Mouse (Mus musculus): ENCODE data around the gene Bid.
"Not testable (repeated sequence)": the region's sequence is repeated elsewhere in the genome, so short reads cannot be mapped to it uniquely, and the experiment has no call there.

GRCm38 (mm10) chr6:120850720-120851119 lies 65.9 kb downstream of the Bid start:
- not testable (repeated sequence) for TF ChIP-seq CTCF (conservative IDR thresholded peaks at IDR 0.05; ENCODE audit: insufficient read depth, insufficient read length, low read depth, low read length); POLR2A (IDR thresholded peaks at IDR 0.05; ENCODE audit: low read depth, low read length)
